Mouse (Mus musculus) kidney, adult 2 months (tissue): ENCODE data around the gene Dph1.

Experiments
- CTCF ChIP-seq: fragments of 200-500 bp; conservative IDR thresholded peaks from 2 replicates; pipeline ENCODE4 v1.5.1; 2011; ENCODE audit warnings: low read depth, mild to moderate bottlenecking, control low read depth, low read length, moderate library complexity, mixed read lengths; ENCODE audit not compliant: insufficient read depth, insufficient read length
- POLR2A ChIP-seq: fragments of 200-500 bp; IDR thresholded peaks from one replicate; pipeline ENCODE4 v1.6.1; 2011; ENCODE audit warnings: low read depth, low read length, control low read depth

DNA sequence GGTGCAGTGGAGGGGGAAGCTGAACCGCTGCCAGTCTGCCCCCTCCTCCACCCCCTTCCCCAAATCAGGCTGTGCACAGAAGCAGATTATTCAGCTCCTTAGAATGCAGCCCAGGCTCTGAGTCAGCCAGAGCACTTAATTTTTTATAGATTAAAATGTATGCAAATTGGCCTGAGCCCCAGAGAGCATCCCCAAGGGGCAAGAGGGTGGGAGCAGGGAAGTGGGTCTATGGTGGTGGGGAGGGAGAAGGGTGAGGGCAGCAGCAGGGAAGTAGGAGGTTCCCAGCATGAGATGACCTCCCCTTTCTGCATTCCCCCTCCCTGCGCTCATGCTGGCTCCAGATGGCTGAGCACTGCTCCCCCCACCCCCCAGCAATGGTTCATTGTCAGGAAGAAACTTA lies 6.1 kb downstream of the Dph1 start:
- TF ChIP-seq CTCF (no peak), POLR2A (no peak)
